Mouse (Mus musculus) spleen, adult 2 months (tissue): ENCODE measurements around the gene Ngrn. TPM values are rescaled to one million over a fixed set of nuclear protein-coding genes. Genes with fewer than 3 reads are reported as not detected.

ENCODE experiments used
- DNase-seq, 2 experiments: peaks; one replicate each; pipeline versions ENCODE4 v3.0.0 to v3.0.0-alpha.2; 2012 to 2021; ENCODE audit warnings: low spot score in 2 of 2, low read depth in 1 of 2
- H3K27ac ChIP-seq: fragments of 200-500 bp; 2 replicates; pipeline ENCODE4 v1.5.1; 2012; ENCODE audit warnings: low read length, inconsistent platforms; ENCODE audit not compliant: insufficient read depth
- H3K27me3 ChIP-seq: fragments of 200-500 bp; 2 replicates; pipeline ENCODE4 v1.6.1; 2012; ENCODE audit warnings: mild to moderate bottlenecking, moderate library complexity, low read length, inconsistent platforms; ENCODE audit not compliant: control insufficient read depth, insufficient read depth
- H3K36me3 ChIP-seq: fragments of 200-500 bp; 2 replicates; pipeline ENCODE4 v1.6.1; 2012; ENCODE audit warnings: mild to moderate bottlenecking, low read length, inconsistent platforms; ENCODE audit not compliant: control insufficient read depth, insufficient read depth
- H3K4me1 ChIP-seq: fragments of 200-500 bp; 2 replicates; pipeline ENCODE4 v1.6.1; 2011; ENCODE audit warnings: inconsistent platforms; ENCODE audit not compliant: control insufficient read depth, insufficient read depth, insufficient read length
- H3K4me3 ChIP-seq: fragments of 200-500 bp; 2 replicates; pipeline ENCODE4 v1.5.1; 2011; ENCODE audit warnings: mild to moderate bottlenecking, inconsistent platforms; ENCODE audit not compliant: insufficient read depth, insufficient read length; ENCODE audit errors: extremely low read depth
- CTCF ChIP-seq: fragments of 200-500 bp; IDR thresholded peaks from 2 replicates; pipeline ENCODE4 v1.5.1; 2011; ENCODE audit warnings: mild to moderate bottlenecking, inconsistent platforms; ENCODE audit not compliant: insufficient read depth, insufficient read length, insufficient replicate concordance; ENCODE audit errors: extremely low read depth
- POLR2A ChIP-seq: fragments of 200-500 bp; IDR thresholded peaks from 2 replicates; pipeline ENCODE4 v1.6.1; 2011; ENCODE audit warnings: low read depth, low read length, inconsistent platforms
- WGBS: fragments of 180-500 bp; shearing (Covaris S2); methylation state at CpG from one replicate; pipeline ENCODE4 v1.1.7; 2018; 5-methylcytosine and 5-hydroxymethylcytosine counted together
- polyA plus RNA-seq: library from polyadenylated mRNA; depleted of rRNA; stranded (reverse); fragments of >200 nt; gene quantifications from 2 replicates; pipeline ENCODE4 v1.2.3, GENCODE M21; 2012; rRNA removed

The Ngrn gene
- polyA plus RNA-seq = 14.9 and 21.5 TPM in 2 replicates

DNA sequence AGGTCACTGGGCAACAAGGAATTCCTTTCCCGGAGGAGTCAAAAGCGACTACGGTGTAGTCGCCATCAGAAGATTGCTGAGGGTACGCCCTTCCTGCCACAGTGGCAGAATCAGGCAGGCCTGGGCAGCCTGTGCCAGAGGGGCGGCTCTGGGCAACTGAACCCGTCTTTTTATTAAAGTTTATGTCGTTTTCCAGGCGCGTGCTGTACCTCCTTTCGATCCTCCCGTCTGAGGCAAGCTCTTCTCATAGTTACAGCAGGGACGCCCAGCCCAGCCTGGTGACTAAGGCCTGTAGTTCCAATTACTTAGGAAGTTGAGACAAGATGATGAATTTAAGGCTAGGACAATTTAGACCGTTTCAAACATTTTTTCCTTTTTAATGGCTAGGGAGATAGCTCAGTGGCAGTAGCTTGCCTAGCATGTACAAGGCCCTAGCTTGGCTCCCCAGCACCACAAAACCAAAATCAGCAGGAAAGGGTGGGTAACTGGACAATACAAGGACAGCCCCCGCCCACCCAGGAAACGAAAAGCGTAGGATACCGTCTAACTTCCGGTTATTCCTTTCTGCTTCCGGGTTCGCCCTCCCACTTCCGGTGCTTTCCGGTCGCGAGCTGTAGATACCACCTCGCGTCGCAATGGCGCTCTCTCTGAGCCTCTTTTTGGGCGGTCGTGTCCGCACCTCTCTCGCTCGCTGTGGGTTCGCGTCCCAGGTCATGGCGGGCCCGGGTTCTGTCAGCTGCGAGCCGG lies at the start of gene Ngrn:
Gene Ngrn, plus strand, starts transcription at position 591 of the 747 bp plus-strand sequence.
- peaks cover 6% of the 10 kb centered on the region for H3K36me3 ChIP-seq
- peak; percentile 70 to 79 for DNase-seq
- H3K4me1 ChIP-seq = 0 out of 2 replicates have a peak, but pooled peaks cover 3% of the 10 kb centered on the region
- peak within 1 kb of the TSS; percentile 84 for H3K4me3 ChIP-seq
- TF ChIP-seq POLR2A (peak; percentile 60; the same call in 1 of the 2 replicates), CTCF (no peak)
- no peaks in the 10 kb centered on the region for H3K27me3 ChIP-seq
- 30% methylated on average over 40 of the region's 40 CpGs for WGBS
- H3K27ac ChIP-seq = peak within 1 kb of the TSS; percentile 66

DNA sequence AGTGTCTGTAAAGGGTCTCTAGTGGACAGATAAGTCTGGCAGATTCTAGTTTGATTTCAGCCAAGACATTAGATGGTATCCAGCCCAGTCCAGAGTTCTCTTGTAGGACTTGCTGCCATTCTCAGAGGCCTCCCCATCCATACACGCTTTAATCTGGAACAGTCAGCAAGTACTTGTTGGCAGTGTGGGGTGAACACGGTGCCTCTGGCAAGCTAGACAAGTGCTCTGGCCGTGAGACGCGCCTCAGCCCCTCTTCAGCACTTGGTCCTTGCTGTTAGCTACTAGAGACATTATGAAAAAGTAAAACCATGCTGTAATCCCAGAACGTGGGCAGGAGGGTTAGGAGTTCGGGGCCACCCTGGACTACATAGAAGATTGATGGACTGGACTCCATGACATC lies 47.4 kb upstream of the Ngrn start:
- no peak overlapping the region for H3K4me3 ChIP-seq
- peaks cover 35% of the 10 kb centered on the region for H3K36me3 ChIP-seq
- no peak for DNase-seq
- WGBS = 93% methylated on average over 7 of the region's 7 CpGs
- peaks cover 44% of the 10 kb centered on the region for H3K4me1 ChIP-seq
- no peak for TF ChIP-seq CTCF
- no peak for TF ChIP-seq POLR2A
- no peaks in the 10 kb centered on the region for H3K27me3 ChIP-seq
- no peak overlapping the region for H3K27ac ChIP-seq

DNA sequence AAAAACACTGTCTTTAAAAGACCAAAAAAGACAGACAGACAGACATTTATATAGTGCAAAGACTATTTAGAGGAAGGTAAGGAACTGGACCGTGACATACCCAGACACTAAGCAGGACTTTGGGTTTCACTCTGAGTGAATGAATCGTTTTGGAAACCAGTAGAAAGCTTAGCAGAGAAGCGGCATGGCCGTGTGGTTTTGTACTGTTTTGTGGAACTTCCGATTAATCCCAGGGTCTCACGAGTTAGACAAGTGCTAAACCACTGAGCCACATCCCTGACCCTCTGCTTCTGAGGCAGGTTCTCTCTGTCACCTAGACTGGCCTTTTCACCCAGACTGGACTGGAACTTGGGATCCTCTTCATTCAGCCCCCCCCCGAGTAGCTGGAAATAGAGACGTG lies 46.6 kb upstream of the Ngrn start:
- WGBS = 47% methylated on average over 8 of the region's 8 CpGs
- H3K27ac ChIP-seq = peak overlapping the region; percentile 70
- no peaks in the 10 kb centered on the region for H3K27me3 ChIP-seq
- no peak overlapping the region for H3K4me3 ChIP-seq
- peaks cover 43% of the 10 kb centered on the region for H3K36me3 ChIP-seq
- peak in 1 of 2 experiments; percentile 9 for DNase-seq
- H3K4me1 ChIP-seq = peaks cover 35% of the 10 kb centered on the region
- TF ChIP-seq POLR2A (no peak), CTCF (no peak)

DNA sequence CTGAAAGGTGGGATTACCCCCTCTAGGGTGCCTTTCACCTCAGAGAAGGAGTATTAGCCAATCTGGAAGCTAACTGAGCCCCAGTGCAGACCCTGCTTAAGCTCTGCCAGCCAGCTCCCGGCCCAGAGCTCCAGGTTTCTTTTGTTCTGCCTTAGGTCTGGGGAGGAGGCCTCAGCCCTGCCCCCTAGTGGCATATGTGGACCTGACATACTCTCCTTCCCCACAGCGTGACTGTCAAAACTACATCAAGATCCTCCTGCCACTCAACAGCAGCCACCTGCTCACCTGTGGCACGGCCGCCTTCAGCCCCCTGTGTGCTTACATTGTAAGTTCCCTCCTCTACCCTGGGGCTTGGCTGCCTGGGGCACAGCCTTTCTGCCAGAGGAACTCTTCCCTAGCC lies 45.6 kb upstream of the Ngrn start:
- peak in 1 of 2 experiments; percentile 80 for DNase-seq
- TF ChIP-seq POLR2A (no peak), CTCF (peak; percentile 84; the same call in 1 of the 2 replicates)
- peak overlapping the region; percentile 70; the same call in 1 of the 2 replicates for H3K27ac ChIP-seq
- no peaks in the 10 kb centered on the region for H3K27me3 ChIP-seq
- peaks cover 52% of the 10 kb centered on the region for H3K36me3 ChIP-seq
- H3K4me1 ChIP-seq = peaks cover 31% of the 10 kb centered on the region
- WGBS = 33% methylated on average over 4 of the region's 4 CpGs
- no peak overlapping the region for H3K4me3 ChIP-seq

DNA sequence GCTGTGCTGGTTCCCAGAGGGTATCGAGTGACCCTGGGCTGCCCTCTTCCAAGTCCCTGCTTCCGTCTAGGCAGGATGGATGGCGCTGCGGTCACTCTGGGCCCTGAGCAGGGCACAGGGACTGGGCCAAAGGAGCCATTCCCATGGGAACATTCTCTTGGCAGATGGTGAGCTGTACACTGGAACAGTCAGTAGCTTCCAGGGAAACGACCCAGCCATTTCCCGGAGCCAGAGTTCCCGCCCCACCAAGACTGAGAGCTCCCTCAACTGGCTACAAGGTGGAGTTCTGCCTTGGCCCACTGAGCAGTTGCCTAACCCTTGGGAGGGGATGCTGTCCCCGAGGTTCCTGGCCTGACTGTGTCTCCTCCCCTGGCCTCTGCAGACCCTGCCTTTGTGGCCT lies 44.4 kb upstream of the Ngrn start:
- Histone ChIP-seq H3K27me3 (no peaks in the 10 kb centered on the region), H3K36me3 (peaks cover 64% of the 10 kb centered on the region), H3K4me1 (peaks cover 22% of the 10 kb centered on the region), H3K4me3 (no peak overlapping the region), H3K27ac (no peak overlapping the region)
- DNase-seq = no peak
- TF ChIP-seq CTCF (no peak), POLR2A (no peak)
- 89% methylated on average over 8 of the region's 8 CpGs for WGBS

DNA sequence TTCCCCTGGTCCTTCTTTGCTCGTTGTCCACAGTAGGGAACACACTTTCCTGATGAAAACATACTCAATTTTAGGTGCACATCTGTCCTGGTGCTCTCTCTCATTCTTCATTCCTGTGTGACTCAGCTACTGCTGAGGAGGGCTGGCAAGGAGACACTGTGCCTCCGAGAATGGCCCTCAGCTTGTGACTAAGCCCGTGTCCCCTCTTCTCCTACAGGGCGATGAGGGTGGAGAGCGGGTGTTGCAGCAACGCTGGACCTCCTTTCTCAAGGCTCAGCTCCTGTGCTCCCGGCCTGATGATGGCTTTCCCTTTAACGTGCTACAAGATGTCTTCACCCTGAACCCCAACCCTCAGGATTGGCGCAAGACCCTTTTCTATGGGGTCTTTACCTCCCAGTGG lies 42.3 kb upstream of the Ngrn start:
- H3K36me3 ChIP-seq = peaks cover 73% of the 10 kb centered on the region
- no peaks in the 10 kb centered on the region for H3K27me3 ChIP-seq
- H3K27ac ChIP-seq = no peak overlapping the region
- no peak overlapping the region for H3K4me3 ChIP-seq
- peaks cover 14% of the 10 kb centered on the region; the same call in 1 of the 2 replicates for H3K4me1 ChIP-seq
- TF ChIP-seq POLR2A (no peak), CTCF (no peak)
- DNase-seq = no peak
- WGBS = 97% methylated on average over 9 of the region's 9 CpGs

DNA sequence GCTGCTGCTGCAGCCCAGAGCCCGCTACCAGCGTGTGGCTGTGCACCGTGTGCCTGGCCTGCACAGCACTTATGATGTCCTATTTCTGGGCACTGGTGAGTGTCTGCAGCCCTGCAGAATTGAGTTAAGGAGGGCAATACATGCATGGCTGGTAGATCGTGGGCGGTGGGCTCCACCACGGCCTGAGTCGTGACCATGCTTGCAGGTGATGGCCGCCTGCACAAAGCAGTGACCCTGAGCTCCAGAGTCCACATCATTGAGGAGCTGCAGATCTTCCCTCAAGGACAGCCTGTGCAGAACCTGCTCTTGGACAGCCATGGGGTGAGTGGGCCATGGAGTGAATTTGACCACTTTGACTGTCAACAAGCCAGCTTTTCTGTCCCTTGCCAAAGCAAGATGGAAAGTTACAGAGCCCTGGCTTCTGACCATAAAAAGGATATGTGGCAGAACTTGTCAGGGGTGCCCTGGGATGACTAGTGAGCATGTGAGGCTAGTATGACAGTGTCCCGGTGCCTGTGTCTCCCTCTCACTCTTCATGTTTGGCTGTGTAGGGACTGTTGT lies 40.7 kb upstream of the Ngrn start:
- Histone ChIP-seq H3K36me3 (peaks cover 84% of the 10 kb centered on the region), H3K4me3 (no peak overlapping the region), H3K4me1 (peaks cover 2% of the 10 kb centered on the region; the same call in 1 of the 2 replicates), H3K27me3 (no peaks in the 10 kb centered on the region), H3K27ac (no peak overlapping the region)
- DNase-seq = no peak
- 96% methylated on average over 9 of the region's 9 CpGs for WGBS
- no peak for TF ChIP-seq CTCF
- TF ChIP-seq POLR2A = no peak
